ENCODE assay signal across 9 mouse cellular contexts in genomic region chr2:115776924-115777860, GRCm38 (mm10).
DNase-seq lines count a peak whose midpoint lies in the region; ATAC-seq lines count a peak whose summit lies in the region.
"Had no signal": no experiment of that assay in that cellular context is flagged by ENCODE, and none has a peak within 500 bp of the region (broad histone marks: within the 10 kb centered on the region; RNA-seq: fewer than 3 reads in every experiment).

No protein-coding gene starts in this region.

- peak; percentile 53 for DNase-seq in embryo, embryonic 11 days
- peak; percentile 42 for DNase-seq in lung, postnatal 25 days (ENCODE audit: low spot score)
- DNase-seq in thymus, adult 18-20 months = no peak
- no peak for DNase-seq in gastrocnemius, postnatal 4 days (ENCODE audit: low spot score in 2 of 2)
- DNase-seq: liver, embryonic 13.5 days had no signal

- H3K27me3 ChIP-seq in kidney, embryonic 15.5 days = no peaks in the 10 kb centered on the region
- no peaks in the 10 kb centered on the region for H3K27me3 ChIP-seq in forebrain, embryonic 16.5 days (replicated peaks; ENCODE audit: control insufficient read depth, insufficient read depth, low read length)
- H3K27me3 ChIP-seq: hindbrain, embryonic 15.5 days; liver, embryonic 13.5 days had no signal

- ATAC-seq in granulocyte monocyte progenitor cell, adult 5-6 weeks (replicated peaks; ENCODE audit: poor library complexity, severe bottlenecking) = peak; percentile 26
- ATAC-seq in kidney, embryonic 15.5 days (replicated peaks; ENCODE audit: low FRiP score) = peak; percentile 67
- no peak for ATAC-seq in forebrain, embryonic 16.5 days

- H3K4me3 ChIP-seq in kidney, embryonic 15.5 days (replicated peaks) = no peak overlapping the region; the same call in 1 of the 2 replicates
- no peak overlapping the region for H3K4me3 ChIP-seq in forebrain, embryonic 16.5 days (replicated peaks; ENCODE audit: low read length)
- H3K4me3 ChIP-seq: hindbrain, embryonic 15.5 days; liver, embryonic 13.5 days had no signal

- no peaks in the 10 kb centered on the region for H3K36me3 ChIP-seq in kidney, embryonic 15.5 days
- H3K36me3 ChIP-seq in forebrain, embryonic 16.5 days (ENCODE audit: control insufficient read depth, insufficient read depth) = no peaks in the 10 kb centered on the region
- H3K36me3 ChIP-seq: hindbrain, embryonic 15.5 days; liver, embryonic 13.5 days had no signal

- H3K9me3 ChIP-seq in kidney, embryonic 15.5 days (replicated peaks) = no peaks in the 10 kb centered on the region
- H3K9me3 ChIP-seq in forebrain, embryonic 16.5 days (ENCODE audit: control insufficient read depth, low read length) = no peaks in the 10 kb centered on the region
- H3K9me3 ChIP-seq: hindbrain, embryonic 15.5 days; liver, embryonic 13.5 days had no signal

- H3K27ac ChIP-seq in kidney, embryonic 15.5 days = peak overlapping the region; percentile 90
- no peak overlapping the region for H3K27ac ChIP-seq in forebrain, embryonic 16.5 days (ENCODE audit: low read length)
- H3K27ac ChIP-seq: hindbrain, embryonic 15.5 days; liver, embryonic 13.5 days had no signal

- WGBS in kidney, embryonic 15.5 days = 22% methylated on average over 17 of the region's 17 CpGs
- 86% methylated on average over 17 of the region's 17 CpGs for WGBS in forebrain, embryonic 16.5 days

- H3K4me1 ChIP-seq in kidney, embryonic 15.5 days = peaks cover 54% of the 10 kb centered on the region
- H3K4me1 ChIP-seq in forebrain, embryonic 16.5 days (replicated peaks; ENCODE audit: control insufficient read depth, insufficient read depth, low read length) = no peaks in the 10 kb centered on the region
- H3K4me1 ChIP-seq: hindbrain, embryonic 15.5 days; liver, embryonic 13.5 days had no signal

- 0 out of 2 replicates have a peak overlapping the region, but pooled peaks have one; percentile 10 for H3K9ac ChIP-seq in kidney, embryonic 15.5 days
- H3K9ac ChIP-seq in forebrain, embryonic 16.5 days (replicated peaks; ENCODE audit: low read depth, low read length) = no peak overlapping the region
- H3K9ac ChIP-seq: hindbrain, embryonic 15.5 days; liver, embryonic 13.5 days had no signal

- H3K4me2 ChIP-seq in kidney, embryonic 15.5 days = peak overlapping the region; percentile 37
- no peak overlapping the region for H3K4me2 ChIP-seq in forebrain, embryonic 16.5 days (ENCODE audit: low read length)
- H3K4me2 ChIP-seq: hindbrain, embryonic 15.5 days; liver, embryonic 13.5 days had no signal

Comparison
In these comparisons a context has a peak if more than half of its experiments do, and no peak if none do; other contexts are left out.
1. DNase-seq: peak in embryo, embryonic 11 days (single experiment) and lung, postnatal 25 days (single experiment); none in thymus, adult 18-20 months (0 of 2) and gastrocnemius, postnatal 4 days (0 of 2).